Mouse (Mus musculus): ENCODE results near the gene Rnf186.

The Rnf186 gene

GRCm38 (mm10) chr4:139004067-139004466 is 37.2 kb downstream of the Rnf186 start:
- in situ Hi-C loops (cut with MboI; ENCODE audit: unreplicated experiment in 2 of 2) = loop anchor here in 1 of 2 experiments (10.0 kb wide), 1 partner anchor 79 kb away; no protein-coding TSS in a partner anchor

DNA sequence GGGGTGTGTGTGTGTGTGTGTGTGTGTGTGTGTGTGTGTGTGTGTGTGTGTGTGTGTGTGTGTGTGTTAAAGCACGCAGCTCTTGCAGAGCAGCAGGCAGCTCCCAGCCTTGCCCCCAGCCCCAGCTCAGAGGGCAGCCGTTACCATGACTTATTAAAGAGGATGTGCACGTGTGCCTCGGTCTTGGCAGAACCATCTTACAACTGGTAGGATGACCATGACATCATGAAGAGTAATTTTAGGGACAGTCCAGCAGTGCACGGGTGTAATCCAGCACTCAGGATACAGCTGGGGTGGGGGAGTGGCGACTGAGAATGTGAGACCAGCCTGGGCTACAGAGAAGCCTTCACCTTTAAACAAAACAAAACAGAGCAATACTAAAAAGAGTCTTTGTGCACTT is 38.3 kb downstream of the Rnf186 start:
- in situ Hi-C loops (cut with MboI; ENCODE audit: unreplicated experiment in 2 of 2) = loop anchor here in 1 of 2 experiments (10.0 kb wide), 1 partner anchor 80 kb away; no protein-coding TSS in a partner anchor

DNA sequence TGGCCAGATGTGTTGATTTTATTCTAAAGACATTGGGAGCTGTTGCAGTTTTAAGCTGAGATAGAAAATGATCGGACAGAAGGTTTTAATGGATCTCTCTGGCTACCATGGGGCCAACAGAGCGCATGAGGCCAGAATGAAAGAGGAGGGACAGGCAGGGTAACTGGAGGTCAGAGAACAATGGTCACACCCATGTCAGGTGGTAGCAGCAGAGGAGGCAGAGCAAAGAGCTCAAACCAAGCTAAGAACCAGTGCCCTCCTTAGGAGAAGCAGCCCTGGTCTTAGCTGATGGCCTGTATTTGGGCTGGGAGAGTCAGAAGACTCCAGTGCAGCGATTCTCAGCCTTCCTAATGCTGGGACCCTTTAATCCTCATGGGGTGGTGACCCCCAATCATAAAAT is 40.4 kb downstream of the Rnf186 start:
- in situ Hi-C loops (cut with MboI; ENCODE audit: unreplicated experiment in 2 of 2) = loop anchor here in 1 of 2 experiments (10.0 kb wide), 1 partner anchor 83 kb away; no protein-coding TSS in a partner anchor

GRCm38 (mm10) chr4:139007981-139008536 is 41.1 kb downstream of the Rnf186 start:
- in situ Hi-C loops (cut with MboI; ENCODE audit: unreplicated experiment in 2 of 2) = loop anchor here in 1 of 2 experiments (10.0 kb wide), 1 partner anchor 83 kb away; no protein-coding TSS in a partner anchor

GRCm38 (mm10) chr4:139011201-139011702 is 44.3 kb downstream of the Rnf186 start:
- in situ Hi-C loops (cut with MboI; ENCODE audit: unreplicated experiment in 2 of 2) = no loop called here

GRCm38 (mm10) chr4:139013281-139013680 is 46.4 kb downstream of the Rnf186 start:
- in situ Hi-C loops (cut with MboI; ENCODE audit: unreplicated experiment in 2 of 2) = no loop called here

GRCm38 (mm10) chr4:139014793-139015192 is 47.9 kb downstream of the Rnf186 start:
- in situ Hi-C loops (cut with MboI; ENCODE audit: unreplicated experiment in 2 of 2) = no loop called here

Data from v-Abl transformed pro-B cells (cell line).